Mouse (Mus musculus) lung, adult 2 months (tissue): Measurements from ENCODE around the gene Cept1.

ENCODE experiments used
- CTCF ChIP-seq: fragments of 200-500 bp; IDR thresholded peaks from 2 replicates; pipeline ENCODE4 v1.5.1; 2011; ENCODE audit warnings: mild to moderate bottlenecking, low read length, control low read depth; ENCODE audit not compliant: insufficient read depth
- POLR2A ChIP-seq: fragments of 200-500 bp; IDR thresholded peaks from 2 replicates; pipeline ENCODE4 v1.6.1; 2011; ENCODE audit warnings: low read depth, mild to moderate bottlenecking, control low read depth, low read length, borderline replicate concordance; ENCODE audit errors: extremely low read depth

GRCm38 (mm10) chr3:106495346-106496044, 52.1 kb downstream of the Cept1 start:
- TF ChIP-seq POLR2A (no peak), CTCF (no peak)
